Mouse (Mus musculus) ES-Bruce4 (cell line): ENCODE results near the gene Ikzf3.

ENCODE experiments used
- CTCF ChIP-seq: IDR thresholded peaks from one replicate; pipeline ENCODE4 v1.8.1; 2011; ENCODE audit warnings: low read depth, low read length
- EP300 ChIP-seq: IDR thresholded peaks from 2 replicates; pipeline ENCODE4 v1.6.1; 2011; ENCODE audit warnings: low read depth, low read length; ENCODE audit not compliant: insufficient read depth
- POLR2A ChIP-seq: IDR thresholded peaks from one replicate; pipeline ENCODE4 v1.8.1; 2011; ENCODE audit warnings: low read length; ENCODE audit not compliant: insufficient read depth

- no peak for TF ChIP-seq CTCF
- no peak for TF ChIP-seq POLR2A
- TF ChIP-seq EP300, result 0 out of 2 replicates have a peak, but pooled peaks have one; percentile 12
Measured at GRCm38 (mm10) chr11:98587684-98588546, 42.1 kb upstream of the Ikzf3 start.
